Mouse (Mus musculus) layer of hippocampus, adult 18-20 months (tissue): ENCODE data around the gene Mthfs. TPM values are rescaled to one million over a fixed set of nuclear protein-coding genes. Genes with fewer than 3 reads are reported as not detected.
"Not testable (repeated sequence)": the region's sequence is repeated elsewhere in the genome, so short reads cannot be mapped to it uniquely, and the experiment has no call there.

Experiments
- DNase-seq, 2 experiments: peaks; one replicate each; pipeline ENCODE4 v3.0.0; 2022; ENCODE audit warnings: low spot score in 2 of 2
- total RNA-seq, 2 experiments: library from RNA; stranded (reverse); gene quantifications; 2 replicates each; pipeline ENCODE4 v1.2.3; 2021

Mthfs gene
- total RNA-seq, 2 experiments from 2014 or later = 32.4 to 41.5 TPM

GRCm38 (mm10) chr9:89240516-89241019 is 30.1 kb downstream of the Mthfs start:
- DNase-seq = not testable (repeated sequence)

- no peak for DNase-seq
These were observed 42.9 kb downstream of the Mthfs start for GRCm38 (mm10) chr9:89253400-89253799.

GRCm38 (mm10) chr9:89256556-89257335 is 46.3 kb downstream of the Mthfs start:
- DNase-seq = no peak

- no peak for DNase-seq
These were observed 53.5 kb downstream of the Mthfs start for GRCm38 (mm10) chr9:89263968-89264367.

- DNase-seq = no peak
These were observed 54.1 kb downstream of the Mthfs start for GRCm38 (mm10) chr9:89264571-89264970.

- DNase-seq = no peak
These were observed 56.6 kb downstream of the Mthfs start for GRCm38 (mm10) chr9:89267093-89267492.

GRCm38 (mm10) chr9:89267572-89267971 is 57.1 kb downstream of the Mthfs start:
- DNase-seq = no peak

- DNase-seq = no peak
These were observed 59.9 kb downstream of the Mthfs start for GRCm38 (mm10) chr9:89270376-89270775.

GRCm38 (mm10) chr9:89273766-89274165 is 63.3 kb downstream of the Mthfs start:
- no peak for DNase-seq

- no peak for DNase-seq
These were observed 67.7 kb downstream of the Mthfs start for GRCm38 (mm10) chr9:89278207-89278606.

GRCm38 (mm10) chr9:89282374-89283068 is 72.0 kb downstream of the Mthfs start:
- no peak for DNase-seq

- no peak for DNase-seq
These were observed 77.6 kb downstream of the Mthfs start for GRCm38 (mm10) chr9:89288037-89288436.

- no peak for DNase-seq
These were observed 82.9 kb downstream of the Mthfs start for GRCm38 (mm10) chr9:89293364-89293763.

- DNase-seq = no peak
These were observed 83.6 kb downstream of the Mthfs start for GRCm38 (mm10) chr9:89294121-89294520.

GRCm38 (mm10) chr9:89305637-89306036 is 95.2 kb downstream of the Mthfs start:
- DNase-seq = no peak

GRCm38 (mm10) chr9:89308357-89309194 is 98.1 kb downstream of the Mthfs start:
- no peak for DNase-seq

- DNase-seq = no peak
These were observed 98.7 kb downstream of the Mthfs start for GRCm38 (mm10) chr9:89309195-89309535.

- no peak for DNase-seq
These were observed 101.2 kb downstream of the Mthfs start for GRCm38 (mm10) chr9:89311649-89312048.

GRCm38 (mm10) chr9:89373731-89374130 is 163.3 kb downstream of the Mthfs start:
- DNase-seq = no peak

GRCm38 (mm10) chr9:89374650-89375049 is 164.2 kb downstream of the Mthfs start:
- DNase-seq = no peak

GRCm38 (mm10) chr9:89403031-89403430 is 192.6 kb downstream of the Mthfs start:
- no peak for DNase-seq
